Mouse (Mus musculus) C2C12 (cell line): ENCODE measurements around the gene Ctrb1.

ENCODE experiments used
- CTCF ChIP-seq: IDR thresholded peaks from one replicate; pipeline ENCODE4 v1.5.1; 2011; ENCODE audit not compliant: control insufficient read depth, insufficient read depth, insufficient read length
- MAX ChIP-seq: IDR thresholded peaks from one replicate; pipeline ENCODE4 v1.6.1; 2011; ENCODE audit warnings: mild to moderate bottlenecking, control low read depth
- MYOD1 ChIP-seq: IDR thresholded peaks from one replicate; pipeline ENCODE4 v1.6.1; 2011; ENCODE audit warnings: low read depth; ENCODE audit not compliant: control insufficient read depth, insufficient read length
- USF1 ChIP-seq: IDR thresholded peaks from one replicate; pipeline ENCODE4 v1.6.1; 2011; ENCODE audit warnings: low read depth, mild to moderate bottlenecking, control low read depth, moderate library complexity

GRCm38 (mm10) chr8:111712588-111712987, 21.8 kb upstream of the Ctrb1 start:
- TF ChIP-seq CTCF: peak; percentile 53
- TF ChIP-seq MYOD1: no peak
- TF ChIP-seq USF1: no peak
- no peak for TF ChIP-seq MAX
